Mouse (Mus musculus) MEL (cell line): Measurements from ENCODE around the gene Gdf11. TPM values are rescaled to one million over a fixed set of nuclear protein-coding genes. Genes with fewer than 3 reads are reported as not detected.
A peak's percentile ranks its signal among the peaks of the same experiment; 100 is the strongest.

Experiments used
- DNase-seq: peaks from one replicate; pipeline ENCODE4 v3.0.0; 2011; ENCODE audit warnings: low read depth, low spot score
- H3K27ac ChIP-seq: 2 replicates; pipeline ENCODE4 v1.5.1; 2012; ENCODE audit warnings: low read depth, mild to moderate bottlenecking, control low read depth, low read length, moderate library complexity; ENCODE audit not compliant: control insufficient read depth
- H3K27me3 ChIP-seq, 2 experiments: fragments of 150-350 bp in 1 of 2; sonication (generic) in 1 of 2; 2 replicates each; pipeline ENCODE4 v1.6.1; 2012; ENCODE audit warnings: low read length in 2 of 2, mild to moderate bottlenecking in 2 of 2, improper control_type of control experiment in 1 of 2, moderate library complexity in 1 of 2; ENCODE audit not compliant: insufficient read depth in 2 of 2, control insufficient read depth in 1 of 2
- H3K36me3 ChIP-seq, 2 experiments: 2 replicates each; pipeline ENCODE4 v1.6.1; 2012 to 2014; ENCODE audit warnings: low read length in 2 of 2, improper control_type of control experiment in 1 of 2, inconsistent platforms in 1 of 2, mild to moderate bottlenecking in 1 of 2; ENCODE audit not compliant: insufficient read depth in 2 of 2, control insufficient read depth in 1 of 2
- H3K4me1 ChIP-seq, 2 experiments: fragments of 150-350 bp in 1 of 2; sonication (generic) in 1 of 2; 2 replicates each; pipeline ENCODE4 v1.6.1; 2012; ENCODE audit warnings: low read length in 2 of 2, improper control_type of control experiment in 1 of 2, mild to moderate bottlenecking in 1 of 2; ENCODE audit not compliant: insufficient read depth in 2 of 2, control insufficient read depth in 1 of 2
- H3K4me3 ChIP-seq, 2 experiments: fragments of 150-350 bp in 1 of 2; sonication (generic) in 1 of 2; 2 replicates each; pipeline ENCODE4 v1.5.1; 2012; ENCODE audit warnings: low read depth in 2 of 2, low read length in 2 of 2, mild to moderate bottlenecking in 2 of 2, moderate library complexity in 2 of 2, control low read depth in 1 of 2, improper control_type of control experiment in 1 of 2; ENCODE audit not compliant: control insufficient read depth in 1 of 2, insufficient read depth in 1 of 2
- H3K79me2 ChIP-seq: 2 replicates; pipeline ENCODE4 v1.6.1; 2012; ENCODE audit warnings: mild to moderate bottlenecking, low read length, moderate library complexity; ENCODE audit not compliant: control insufficient read depth, poor library complexity, insufficient read depth
- H3K9ac ChIP-seq: 2 replicates; pipeline ENCODE4 v1.6.1; 2012; ENCODE audit warnings: low read depth, mild to moderate bottlenecking, control low read depth, low read length, moderate library complexity; ENCODE audit not compliant: control insufficient read depth, poor library complexity, severe bottlenecking
- H3K9me3 ChIP-seq: fragments of 150-350 bp; sonication (generic); replicated peaks from 2 replicates; pipeline ENCODE4 v1.6.1; 2012; ENCODE audit warnings: mild to moderate bottlenecking, low read length, improper control_type of control experiment, moderate library complexity; ENCODE audit not compliant: insufficient read depth
- BHLHE40 ChIP-seq: IDR thresholded peaks from 2 replicates; pipeline ENCODE4 v1.6.1; 2012; ENCODE audit warnings: low read depth, mild to moderate bottlenecking, inconsistent platforms, low read length, improper control_type of control experiment, borderline replicate concordance
- CHD1 ChIP-seq: IDR thresholded peaks from 2 replicates; pipeline ENCODE4 v1.6.1; 2012; ENCODE audit warnings: low read depth, mild to moderate bottlenecking, inconsistent platforms, low read length, improper control_type of control experiment
- CHD2 ChIP-seq: IDR thresholded peaks from 2 replicates; pipeline ENCODE4 v1.6.1; 2011; ENCODE audit warnings: low read length, improper control_type of control experiment
- CTCF ChIP-seq, 3 experiments: IDR thresholded peaks in 2 of 3; conservative IDR thresholded peaks in 1 of 3; 2 replicates each; pipeline ENCODE4 v1.5.1; 2011 to 2012; ENCODE audit warnings: low read length in 3 of 3, low read depth in 2 of 3, mild to moderate bottlenecking in 2 of 3, improper control_type of control experiment in 1 of 3, inconsistent platforms in 1 of 3, mixed read lengths in 1 of 3, moderate library complexity in 1 of 3; ENCODE audit not compliant: control insufficient read depth in 1 of 3, insufficient read depth in 1 of 3, poor library complexity in 1 of 3, severe bottlenecking in 1 of 3
- ELF1 ChIP-seq: IDR thresholded peaks from 2 replicates; pipeline ENCODE4 v1.6.1; 2014; ENCODE audit warnings: low read depth, mild to moderate bottlenecking, inconsistent platforms, low read length, improper control_type of control experiment, moderate library complexity
- EP300 ChIP-seq, 2 experiments: IDR thresholded peaks; 2 replicates each; pipeline ENCODE4 v1.6.1; 2011; ENCODE audit warnings: improper control_type of control experiment in 2 of 2, low read length in 2 of 2, low read depth in 1 of 2, mild to moderate bottlenecking in 1 of 2
- ETS1 ChIP-seq: IDR thresholded peaks from 2 replicates; pipeline ENCODE4 v1.6.1; 2012; ENCODE audit warnings: low read depth, mild to moderate bottlenecking, inconsistent platforms, low read length, improper control_type of control experiment, moderate library complexity
- GABPA ChIP-seq: IDR thresholded peaks from 2 replicates; pipeline ENCODE4 v1.6.1; 2012; ENCODE audit warnings: low read depth, mild to moderate bottlenecking, inconsistent platforms, low read length, improper control_type of control experiment, moderate library complexity
- GATA1 ChIP-seq: IDR thresholded peaks from 2 replicates; pipeline ENCODE4 v1.6.1; 2011; ENCODE audit warnings: low read depth, low read length, improper control_type of control experiment
- KAT2A ChIP-seq: conservative IDR thresholded peaks from 2 replicates; pipeline ENCODE4 v1.6.1; 2012; ENCODE audit warnings: low read depth, low read length, improper control_type of control experiment, inconsistent platforms
- MAFK ChIP-seq: IDR thresholded peaks from 2 replicates; pipeline ENCODE4 v1.6.1; 2011; ENCODE audit warnings: low read depth, mild to moderate bottlenecking, low read length, improper control_type of control experiment, borderline replicate concordance
- MAX ChIP-seq: IDR thresholded peaks from 2 replicates; pipeline ENCODE4 v1.6.1; 2011; ENCODE audit warnings: low read length, improper control_type of control experiment
- MAZ ChIP-seq: IDR thresholded peaks from 2 replicates; pipeline ENCODE4 v1.6.1; 2012; ENCODE audit warnings: low read depth, mild to moderate bottlenecking, inconsistent platforms, low read length, improper control_type of control experiment
- MEF2A ChIP-seq: IDR thresholded peaks from 2 replicates; pipeline ENCODE4 v1.6.1; 2014; ENCODE audit warnings: low read depth, mild to moderate bottlenecking, inconsistent platforms, low read length, improper control_type of control experiment; ENCODE audit not compliant: poor library complexity, insufficient replicate concordance, severe bottlenecking; ENCODE audit errors: extremely low read depth
- MYB ChIP-seq: IDR thresholded peaks from 2 replicates; pipeline ENCODE4 v1.6.1; 2011; ENCODE audit warnings: mild to moderate bottlenecking, low read depth, low read length, improper control_type of control experiment
- MYC ChIP-seq: IDR thresholded peaks from 2 replicates; pipeline ENCODE4 v1.6.1; 2011; ENCODE audit warnings: low read depth, mild to moderate bottlenecking, low read length, improper control_type of control experiment, moderate library complexity
- NRF1 ChIP-seq: IDR thresholded peaks from 2 replicates; pipeline ENCODE4 v1.6.1; 2014; ENCODE audit warnings: low read depth, mild to moderate bottlenecking, inconsistent platforms, low read length, improper control_type of control experiment, moderate library complexity; ENCODE audit not compliant: poor library complexity, insufficient read depth, severe bottlenecking
- POLR2A ChIP-seq, 2 experiments: IDR thresholded peaks; 2 replicates each; pipeline ENCODE4 v1.6.1; 2011 to 2012; ENCODE audit warnings: low read length in 2 of 2, mild to moderate bottlenecking in 2 of 2, control low read depth in 1 of 2, improper control_type of control experiment in 1 of 2, low read depth in 1 of 2, moderate library complexity in 1 of 2; ENCODE audit not compliant: control insufficient read depth in 1 of 2, insufficient read depth in 1 of 2, poor library complexity in 1 of 2
- POLR2AphosphoS2 ChIP-seq: IDR thresholded peaks from 2 replicates; pipeline ENCODE4 v1.6.1; 2011; ENCODE audit warnings: low read length, improper control_type of control experiment
- POLR2AphosphoS5 ChIP-seq: IDR thresholded peaks from 2 replicates; pipeline ENCODE4 v1.6.1; 2012; ENCODE audit warnings: low read depth, borderline replicate concordance, mild to moderate bottlenecking, inconsistent platforms, low read length, moderate library complexity, mixed read lengths
- RAD21 ChIP-seq: IDR thresholded peaks from 2 replicates; pipeline ENCODE4 v1.6.1; 2011; ENCODE audit warnings: mild to moderate bottlenecking, low read depth, low read length, improper control_type of control experiment
- RCOR1 ChIP-seq: IDR thresholded peaks from 2 replicates; pipeline ENCODE4 v1.6.1; 2012; ENCODE audit warnings: low read depth, mild to moderate bottlenecking, inconsistent platforms, low read length, improper control_type of control experiment
- SIN3A ChIP-seq: IDR thresholded peaks from 2 replicates; pipeline ENCODE4 v1.6.1; 2012; ENCODE audit warnings: low read length, improper control_type of control experiment, inconsistent platforms
- SMC3 ChIP-seq: IDR thresholded peaks from 2 replicates; pipeline ENCODE4 v1.6.1; 2011; ENCODE audit warnings: low read depth, low read length, improper control_type of control experiment
- TAL1 ChIP-seq: IDR thresholded peaks from 2 replicates; pipeline ENCODE4 v1.6.1; 2012; ENCODE audit warnings: mild to moderate bottlenecking, inconsistent platforms, low read length, moderate library complexity, mixed read lengths
- UBTF ChIP-seq: IDR thresholded peaks from 2 replicates; pipeline ENCODE4 v1.6.1; 2012; ENCODE audit warnings: low read depth, mild to moderate bottlenecking, inconsistent platforms, low read length, improper control_type of control experiment, moderate library complexity, borderline replicate concordance; ENCODE audit not compliant: insufficient read depth
- USF1 ChIP-seq: IDR thresholded peaks from 2 replicates; pipeline ENCODE4 v1.6.1; 2014; ENCODE audit warnings: low read depth, mild to moderate bottlenecking, inconsistent platforms, low read length, improper control_type of control experiment, moderate library complexity
- ZC3H11A ChIP-seq: IDR thresholded peaks from 2 replicates; pipeline ENCODE4 v1.6.1; 2012; ENCODE audit warnings: low read depth, mild to moderate bottlenecking, inconsistent platforms, low read length, improper control_type of control experiment
- ZKSCAN1 ChIP-seq: IDR thresholded peaks from 2 replicates; pipeline ENCODE4 v1.6.1; 2012; ENCODE audit warnings: low read depth, mild to moderate bottlenecking, inconsistent platforms, low read length, improper control_type of control experiment, moderate library complexity
- ZMIZ1 ChIP-seq: IDR thresholded peaks from 2 replicates; pipeline ENCODE4 v1.6.1; 2012; ENCODE audit warnings: low read depth, mild to moderate bottlenecking, inconsistent platforms, low read length, improper control_type of control experiment, moderate library complexity
- ZNF384 ChIP-seq: IDR thresholded peaks from 2 replicates; pipeline ENCODE4 v1.6.1; 2012; ENCODE audit warnings: low read depth, mild to moderate bottlenecking, inconsistent platforms, low read length, improper control_type of control experiment
- polyA plus RNA-seq, 2 experiments: library from polyadenylated mRNA; stranded (reverse) in 1 of 2; unstranded in 1 of 2; fragments of >175 nt in 1 of 2; fragments of >200 nt in 1 of 2; gene quantifications; 2 replicates each; pipeline versions ENCODE4 v1.2.1 to v1.2.4; 2012; ENCODE audit warnings: low replicate concordance in 2 of 2, low read depth in 1 of 2; ENCODE audit not compliant: insufficient read length in 2 of 2, insufficient read depth in 1 of 2, missing spikeins in 1 of 2
- total RNA-seq: library from RNA; depleted of rRNA; stranded (reverse); fragments of 300-350 nt; gene quantifications from 2 replicates; pipeline ENCODE4 v1.2.3, GENCODE M21; 2012

The Gdf11 gene
- total and polyA plus RNA-seq, 3 experiments: 2.3 to 2.8 TPM; not detected in 1

- Histone ChIP-seq H3K9ac (no peak overlapping the region), H3K27me3 (no peaks in the 10 kb centered on the region), H3K36me3 (peaks cover 0 to 18% of the 10 kb centered on the region in 2 experiments; a peak in 2 of 4 replicates), H3K4me1 (no peaks in the 10 kb centered on the region), H3K27ac (no peak overlapping the region), H3K79me2 (no peaks in the 10 kb centered on the region), H3K9me3 (no peaks in the 10 kb centered on the region), H3K4me3 (no peak overlapping the region)
- DNase-seq: no peak
- TF ChIP-seq MAX: no peak
- TF ChIP-seq MAZ: no peak
- no peak for TF ChIP-seq MYB
- no peak for TF ChIP-seq GABPA
- TF ChIP-seq ZMIZ1: no peak
- no peak for TF ChIP-seq TAL1
- no peak for TF ChIP-seq ELF1
- TF ChIP-seq POLR2AphosphoS2: no peak
- no peak for TF ChIP-seq MYC
- TF ChIP-seq CHD1: no peak
- TF ChIP-seq MAFK: no peak
- no peak for TF ChIP-seq CHD2
- no peak for TF ChIP-seq EP300 (IDR thresholded peaks at IDR 0.05; ENCODE audit: low read depth in 1 of 2, low read length in 2 of 2)
- TF ChIP-seq POLR2A (IDR thresholded peaks at IDR 0.05; ENCODE audit: control insufficient read depth in 1 of 2, insufficient read depth in 1 of 2, low read depth in 1 of 2, low read length in 2 of 2, poor library complexity in 1 of 2): no peak
- no peak for TF ChIP-seq SMC3
Observed at GRCm38 (mm10) chr10:128866518-128866917, 25.0 kb downstream of the Gdf11 start.

GRCm38 (mm10) chr10:128866042-128866441 lies 25.5 kb downstream of the Gdf11 start:
- Histone ChIP-seq H3K36me3 (peaks cover 0 to 16% of the 10 kb centered on the region in 2 experiments; a peak in 2 of 4 replicates), H3K4me3 (no peak overlapping the region), H3K4me1 (no peaks in the 10 kb centered on the region; a peak in 1 of 4 replicates), H3K27me3 (no peaks in the 10 kb centered on the region), H3K9me3 (no peaks in the 10 kb centered on the region), H3K79me2 (no peaks in the 10 kb centered on the region), H3K27ac (no peak overlapping the region), H3K9ac (no peak overlapping the region)
- peak; percentile 49 for DNase-seq
- TF ChIP-seq CHD1: no peak
- TF ChIP-seq ZMIZ1: no peak
- no peak for TF ChIP-seq ZKSCAN1
- no peak for TF ChIP-seq ZC3H11A
- no peak for TF ChIP-seq KAT2A
- no peak for TF ChIP-seq USF1
- no peak for TF ChIP-seq CHD2
- no peak for TF ChIP-seq TAL1
- TF ChIP-seq NRF1: no peak
- no peak for TF ChIP-seq MYB
- no peak for TF ChIP-seq GATA1
- no peak for TF ChIP-seq UBTF
- no peak for TF ChIP-seq ELF1
- peak; percentile 35 for TF ChIP-seq RAD21
- TF ChIP-seq EP300 (IDR thresholded peaks at IDR 0.05; ENCODE audit: low read depth in 1 of 2, low read length in 2 of 2): no peak
- TF ChIP-seq CTCF (IDR thresholded peaks at IDR 0.05 in 2 of 3, conservative IDR thresholded peaks at IDR 0.05 in 1 of 3; ENCODE audit: control insufficient read depth in 1 of 3, insufficient read depth in 1 of 3, low read depth in 2 of 3, low read length in 3 of 3, poor library complexity in 1 of 3, severe bottlenecking in 1 of 3): peak in 2 of 3 experiments; percentile 11 to 50; a peak in 3 of 6 replicates
- no peak for TF ChIP-seq BHLHE40
- no peak for TF ChIP-seq MEF2A
- TF ChIP-seq SIN3A: no peak
- TF ChIP-seq SMC3: peak; percentile 40
- no peak for TF ChIP-seq ZNF384
- TF ChIP-seq RCOR1: no peak
- TF ChIP-seq POLR2AphosphoS5: no peak
- no peak for TF ChIP-seq MYC
- TF ChIP-seq MAX: no peak
- TF ChIP-seq ETS1: no peak
